In the genomic region with DNA sequence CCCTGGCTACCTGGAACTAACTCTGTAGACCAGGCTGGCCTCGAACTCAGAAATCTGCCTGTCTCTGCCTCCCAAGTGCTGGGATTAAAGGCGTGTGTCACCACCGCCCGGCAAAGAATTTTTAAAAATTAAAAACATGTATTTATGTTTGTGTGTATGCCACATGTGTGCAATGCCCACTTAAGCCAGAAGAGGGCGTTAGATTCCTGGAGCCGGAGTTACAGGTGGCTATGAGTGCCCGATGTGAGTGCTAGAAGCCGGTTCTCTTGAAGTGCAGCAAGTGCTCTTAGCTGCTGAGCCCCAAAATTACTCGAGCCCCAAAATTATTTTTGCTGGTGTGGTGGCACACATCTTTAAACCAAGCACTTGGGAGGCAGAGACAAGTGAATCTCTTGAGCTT, we compare ENCODE assay signal across 17 mouse cellular contexts. TPM values are rescaled to one million over a fixed set of nuclear protein-coding genes. Genes with fewer than 3 reads are reported as not detected.
A peak's percentile ranks its signal among the peaks of the same experiment; 100 is the strongest.
DNase-seq lines count a peak whose midpoint lies in the region; ATAC-seq and TF ChIP-seq lines count a peak whose summit lies in the region.
"Had no signal": no experiment of that assay in that cellular context is flagged by ENCODE, and none has a peak within 500 bp of the region (broad histone marks: within the 10 kb centered on the region; RNA-seq: fewer than 3 reads in every experiment).

No protein-coding gene starts in this region.

- intact Hi-C loops in gastrocnemius, adult 2 months (cut with DNase I) = no loop called here
- intact Hi-C loops in gastrocnemius, postnatal 14 days (cut with DNase I; ENCODE audit: low total_unique reads) = no loop called here

- DNase-seq in gastrocnemius, adult 2 months = no peak
- DNase-seq in gastrocnemius, postnatal 14 days = no peak
- no peak for DNase-seq in lung, postnatal 0 days (ENCODE audit: low spot score)
- no peak for DNase-seq in lung, postnatal 10 days
- no peak for DNase-seq in Patski (ENCODE audit: low read depth, low spot score)
- DNase-seq in thymus, postnatal 14 days = peak; percentile 21
- no peak for DNase-seq in adrenal gland, postnatal 25 days
- DNase-seq in urinary bladder, postnatal 14 days (ENCODE audit: low spot score) = no peak
- DNase-seq: cerebellum, postnatal 25 days; kidney, adult 2 months; liver, embryonic 13.5 days had no signal

- H3K9me3 ChIP-seq in lung, postnatal 0 days (ENCODE audit: low read length) = no peaks in the 10 kb centered on the region
- H3K9me3 ChIP-seq: heart, embryonic 12.5 days; liver, embryonic 13.5 days had no signal

- H3K4me1 ChIP-seq in lung, postnatal 0 days (ENCODE audit: insufficient read depth, low read depth, low read length) = no peaks in the 10 kb centered on the region
- H3K4me1 ChIP-seq: heart, embryonic 12.5 days; liver, embryonic 13.5 days had no signal

- WGBS in lung, postnatal 0 days = 79% methylated on average over 9 of the region's 9 CpGs

- H3K27ac ChIP-seq in gastrocnemius, adult 2 months = no peak overlapping the region
- H3K27ac ChIP-seq in lung, postnatal 0 days (ENCODE audit: low read length) = no peak overlapping the region
- H3K27ac ChIP-seq: liver, embryonic 13.5 days had no signal

- CTCF ChIA-PET in Patski (lab: Charles Lee) = interaction anchor here (0.7 to 1.0 kb wide), 4 partner anchors 12 to 100 kb away, joined by 3 to 4 read pairs (median 3); no protein-coding TSS in a partner anchor

- H3K36me3 ChIP-seq in lung, postnatal 0 days (ENCODE audit: insufficient read depth, low read length) = peaks cover 10% of the 10 kb centered on the region; the same call in 1 of the 2 replicates

- no peak overlapping the region for H3K9ac ChIP-seq in lung, postnatal 0 days (replicated peaks; ENCODE audit: low read depth)
- H3K9ac ChIP-seq: heart, embryonic 12.5 days; liver, embryonic 13.5 days had no signal

- POLR2A ChIA-PET in Patski (lab: Charles Lee) = no interaction called here

- peak; percentile 41; the same call in 1 of the 2 replicates for TF ChIP-seq CTCF in gastrocnemius, adult 2 months (IDR thresholded peaks at IDR 0.05)
- peak; percentile 34; the same call in 1 of the 2 replicates for TF ChIP-seq CTCF in lung, postnatal 0 days (IDR thresholded peaks at IDR 0.05)
- TF ChIP-seq CTCF in Patski (IDR thresholded peaks at IDR 0.05) = peak; percentile 57

- in situ Hi-C loops in Patski (cut with MboI; ENCODE audit: low pct_unique_long_range_greater_than_20kb) = no loop called here

- no peak overlapping the region for H3K4me3 ChIP-seq in gastrocnemius, adult 2 months
- no peak overlapping the region for H3K4me3 ChIP-seq in lung, postnatal 0 days (ENCODE audit: low read depth, low read length)
- H3K4me3 ChIP-seq: heart, embryonic 12.5 days; liver, embryonic 13.5 days had no signal

- no peaks in the 10 kb centered on the region for H3K27me3 ChIP-seq in lung, postnatal 0 days (replicated peaks; ENCODE audit: insufficient read depth, low read length)
- H3K27me3 ChIP-seq in Patski = no peaks in the 10 kb centered on the region
- H3K27me3 ChIP-seq: heart, embryonic 12.5 days; liver, embryonic 13.5 days had no signal

- H3K4me2 ChIP-seq in lung, postnatal 0 days (replicated peaks; ENCODE audit: low read depth, low read length) = no peak overlapping the region
- H3K4me2 ChIP-seq: heart, embryonic 12.5 days; liver, embryonic 13.5 days had no signal

- no peak for ATAC-seq in lung, postnatal 0 days
- ATAC-seq in Patski = no peak

- no peak for TF ChIP-seq EP300 in lung, postnatal 0 days (IDR thresholded peaks at IDR 0.05)

RNA-seq across cellular contexts. Expression of gene Mapk6, which starts 26.0 kb away (rescaled TPM):
- 10 to 100 TPM; 26.4 to 29.6 TPM for total RNA-seq in gastrocnemius, adult 2 months (2021)
- total RNA-seq in gastrocnemius, postnatal 14 days (2021) = 10 to 100 TPM; 26.8 to 33.9 TPM
- 28.0 and 30.5 TPM in 2 replicates for polyA plus RNA-seq in lung, postnatal 0 days (2015; fragmentation: Nextera tagmentation; extraction: Ambion mirVana)
- 74.9 TPM for polyA plus RNA-seq in Patski (2021)
- total RNA-seq in adrenal gland, postnatal 25 days (2021) = 35.2 and 35.8 TPM in 2 replicates

RNA-seq across cellular contexts. Expression of gene Bcl2l10, which starts 36.2 kb away (rescaled TPM):
- total RNA-seq in gastrocnemius, adult 2 months (2021) = not detected
- not detected for total RNA-seq in gastrocnemius, postnatal 14 days (2021)
- polyA plus RNA-seq in lung, postnatal 0 days (2015; fragmentation: Nextera tagmentation; extraction: Ambion mirVana) = 0.11 and 0.13 TPM in 2 replicates
- 0.08 TPM for polyA plus RNA-seq in Patski (2021)
- not detected in 2 replicates for total RNA-seq in adrenal gland, postnatal 25 days (2021)
- total RNA-seq: hematopoietic stem cell, adult 5-6 weeks; megakaryocyte, adult 5-6 weeks had no signal
- polyA plus RNA-seq: C2C12; embryonic facial prominence, embryonic 11.5 days; heart, embryonic 12.5 days; liver, embryonic 13.5 days; stomach, embryonic 16.5 days had no signal

RNA-seq across cellular contexts. Expression of gene Leo1, which starts 57.5 kb away (rescaled TPM):
- total RNA-seq in gastrocnemius, adult 2 months (2021) = 10 to 100 TPM; 23.3 to 28.5 TPM
- 10 to 100 TPM; 17.3 to 22.2 TPM for total RNA-seq in gastrocnemius, postnatal 14 days (2021)
- polyA plus RNA-seq in lung, postnatal 0 days (2015; fragmentation: Nextera tagmentation; extraction: Ambion mirVana) = 17.0 and 19.3 TPM in 2 replicates
- 38.3 TPM for polyA plus RNA-seq in Patski (2021)
- 19.3 and 26.5 TPM in 2 replicates for total RNA-seq in adrenal gland, postnatal 25 days (2021)
